In genomic region chr11:6625478-6626387, GRCm38 (mm10) we compare ENCODE assay signal across 8 mouse cellular contexts. TPM values are rescaled to one million over a fixed set of nuclear protein-coding genes. Genes with fewer than 3 reads are reported as not detected.
A peak's percentile ranks its signal among the peaks of the same experiment; 100 is the strongest.
DNase-seq lines count a peak whose midpoint lies in the region; ATAC-seq lines count a peak whose summit lies in the region.

Gene Tbrg4 (minus strand): TSS chr11:6626067.

- H3K9ac ChIP-seq in kidney, embryonic 15.5 days = peak within 1 kb of the TSS; percentile 65

- H3K27me3 ChIP-seq in heart, embryonic 10.5 days (ENCODE audit: insufficient read depth, poor library complexity, severe bottlenecking) = no peaks in the 10 kb centered on the region
- H3K27me3 ChIP-seq in kidney, embryonic 15.5 days = no peaks in the 10 kb centered on the region

- peak within 1 kb of the TSS; percentile 91 for H3K4me3 ChIP-seq in heart, embryonic 10.5 days
- H3K4me3 ChIP-seq in kidney, embryonic 15.5 days (replicated peaks) = peak within 1 kb of the TSS; percentile 82

- WGBS in heart, embryonic 10.5 days = under 1% methylated on average over 66 of the region's 66 CpGs
- under 1% methylated on average over 66 of the region's 66 CpGs for WGBS in kidney, embryonic 15.5 days

- H3K4me1 ChIP-seq in heart, embryonic 10.5 days = peaks cover 22% of the 10 kb centered on the region
- H3K4me1 ChIP-seq in kidney, embryonic 15.5 days = peaks cover 30% of the 10 kb centered on the region

- DNase-seq in B cell, adult 2 months = peak; percentile 91 to 94
- DNase-seq in brain, adult 2 months (ENCODE audit: low read depth, low spot score) = peak; percentile 98
- peak; percentile 96 for DNase-seq in heart, embryonic 10.5 days (ENCODE audit: low spot score)
- peak; percentile 93 for DNase-seq in liver
- DNase-seq in spleen, postnatal 4 days (ENCODE audit: low spot score in 2 of 2) = peak; percentile 90 to 94

- peak within 1 kb of the TSS; percentile 97 for H3K27ac ChIP-seq in heart, embryonic 10.5 days
- H3K27ac ChIP-seq in kidney, embryonic 15.5 days = peak within 1 kb of the TSS; percentile 91

- H3K9me3 ChIP-seq in heart, embryonic 10.5 days = no peaks in the 10 kb centered on the region
- H3K9me3 ChIP-seq in kidney, embryonic 15.5 days (replicated peaks) = no peaks in the 10 kb centered on the region

- peak within 1 kb of the TSS; percentile 80 for H3K4me2 ChIP-seq in kidney, embryonic 15.5 days

- peaks cover 40% of the 10 kb centered on the region for H3K36me3 ChIP-seq in heart, embryonic 10.5 days
- peaks cover 40% of the 10 kb centered on the region for H3K36me3 ChIP-seq in kidney, embryonic 15.5 days

- ATAC-seq in erythroblast, adult 5-6 weeks (replicated peaks; ENCODE audit: low FRiP score, poor library complexity, severe bottlenecking) = peak; percentile 96
- ATAC-seq in kidney, embryonic 15.5 days (replicated peaks; ENCODE audit: low FRiP score) = peak; percentile 96
- peak; percentile 70 for ATAC-seq in monocyte, adult 5-6 weeks (replicated peaks; ENCODE audit: insufficient number of reproducible peaks, low FRiP score, low TSS enrichment, poor library complexity, severe bottlenecking)

RNA-seq across cellular contexts. Expression of gene Tbrg4, which starts in this region (rescaled TPM):
- 8.8 and 10.4 TPM in 2 replicates for total RNA-seq in erythroblast, adult 5-6 weeks (2015; ENCODE audit: low replicate concordance)
- 10.3 and 18.3 TPM in 2 replicates for total RNA-seq in erythroblast, adult 5-6 weeks (2017; ENCODE audit: low replicate concordance)
- polyA plus RNA-seq in heart, embryonic 10.5 days (2016; fragmentation: Nextera tagmentation; extraction: Ambion mirVana) = 72.1 and 73.8 TPM in 2 replicates
- polyA plus RNA-seq in kidney, embryonic 15.5 days (2015; fragmentation: Nextera tagmentation; extraction: Ambion mirVana) = 43.0 and 46.4 TPM in 2 replicates
- total RNA-seq in monocyte, adult 5-6 weeks (2017) = 14.7 to 21.2 TPM (median 15.2 TPM) in 3 replicates

Comparison
In these comparisons a context has a peak if more than half of its experiments do, and no peak if none do; other contexts are left out.
1. Peak in every context shown above with its lines: DNase-seq, ATAC-seq, H3K4me3 ChIP-seq and H3K27ac ChIP-seq.